ENCODE assay signal across 11 mouse cellular contexts in the genomic region with DNA sequence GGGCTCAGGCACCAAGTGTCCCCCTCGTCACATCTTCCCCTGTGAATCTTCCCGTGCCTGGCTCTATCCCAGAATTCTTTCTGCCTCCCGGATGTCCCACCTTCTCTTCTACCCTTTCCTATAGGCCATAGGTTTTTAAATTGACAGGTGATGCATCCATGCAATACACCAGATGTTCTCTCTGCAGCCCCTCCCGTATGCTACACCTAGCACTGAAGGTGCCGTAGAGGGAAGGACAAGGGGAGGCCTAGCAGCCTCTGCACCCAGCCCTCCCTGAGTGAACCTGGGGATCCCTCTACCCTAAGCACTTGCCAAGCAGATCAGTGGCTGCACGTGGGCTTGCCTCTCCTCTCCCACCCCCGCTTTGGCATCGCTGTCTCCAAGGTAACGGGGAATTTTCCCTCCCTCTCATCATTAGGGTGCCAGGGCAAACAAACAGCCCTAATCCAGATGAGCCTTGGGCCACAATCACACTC. TPM values are rescaled to one million over a fixed set of nuclear protein-coding genes. Genes with fewer than 3 reads are reported as not detected.
DNase-seq lines count a peak whose midpoint lies in the region; ATAC-seq lines count a peak whose summit lies in the region.
"Had no signal": no experiment of that assay in that cellular context is flagged by ENCODE, and none has a peak within 500 bp of the region (broad histone marks: within the 10 kb centered on the region; RNA-seq: fewer than 3 reads in every experiment).

No protein-coding gene starts in this region.

- H3K4me1 ChIP-seq in kidney, embryonic 16.5 days (ENCODE audit: insufficient read depth, low read length): peaks cover 21% of the 10 kb centered on the region
- H3K4me1 ChIP-seq in kidney, embryonic 14.5 days (ENCODE audit: control insufficient read depth, insufficient read depth, low read length): peaks cover 8% of the 10 kb centered on the region; the same call in 1 of the 2 replicates
- peaks cover 12% of the 10 kb centered on the region for H3K4me1 ChIP-seq in embryonic facial prominence, embryonic 14.5 days (ENCODE audit: control insufficient read depth, insufficient read depth, low read length)
- H3K4me1 ChIP-seq in hindbrain, embryonic 16.5 days (ENCODE audit: control insufficient read depth, insufficient read depth, low read depth, low read length): peaks cover 81% of the 10 kb centered on the region
- H3K4me1 ChIP-seq in neural tube, embryonic 14.5 days (ENCODE audit: control insufficient read depth, insufficient read depth, low read length): peaks cover 83% of the 10 kb centered on the region
- H3K4me1 ChIP-seq in liver, embryonic 11.5 days (replicated peaks; ENCODE audit: control insufficient read depth, insufficient read depth, low read length): 0 out of 2 replicates have a peak, but pooled peaks cover 2% of the 10 kb centered on the region

- no peak overlapping the region for H3K4me3 ChIP-seq in kidney, embryonic 16.5 days (ENCODE audit: low read length)
- H3K4me3 ChIP-seq in kidney, embryonic 14.5 days (ENCODE audit: low read length): no peak overlapping the region
- peak overlapping the region; percentile 25 for H3K4me3 ChIP-seq in embryonic facial prominence, embryonic 14.5 days (ENCODE audit: low read depth, low read length)
- peak overlapping the region; percentile 16; the same call in 1 of the 2 replicates for H3K4me3 ChIP-seq in hindbrain, embryonic 16.5 days (ENCODE audit: low read length)
- no peak overlapping the region for H3K4me3 ChIP-seq in neural tube, embryonic 14.5 days (ENCODE audit: low read depth, low read length)
- H3K4me3 ChIP-seq in liver, embryonic 11.5 days (ENCODE audit: low read depth, low read length): no peak overlapping the region
- H3K4me3 ChIP-seq: megakaryocyte, embryonic 14.5 days had no signal

- H3K27ac ChIP-seq in kidney, embryonic 16.5 days (ENCODE audit: low read length): no peak overlapping the region
- H3K27ac ChIP-seq in kidney, embryonic 14.5 days (ENCODE audit: low read depth, low read length): no peak overlapping the region
- no peak overlapping the region for H3K27ac ChIP-seq in embryonic facial prominence, embryonic 14.5 days (replicated peaks; ENCODE audit: low read depth, low read length)
- H3K27ac ChIP-seq in hindbrain, embryonic 16.5 days (ENCODE audit: low read depth, low read length): peak overlapping the region; percentile 81
- H3K27ac ChIP-seq in neural tube, embryonic 14.5 days (ENCODE audit: low read depth, low read length): peak overlapping the region; percentile 65
- no peak overlapping the region for H3K27ac ChIP-seq in liver, embryonic 11.5 days (ENCODE audit: low read depth, low read length)
- H3K27ac ChIP-seq: liver, embryonic 14.5 days had no signal

- 0 out of 2 replicates have a peak, but pooled peaks cover 4% of the 10 kb centered on the region for H3K27me3 ChIP-seq in kidney, embryonic 16.5 days (ENCODE audit: insufficient read depth, low read length)
- no peaks in the 10 kb centered on the region for H3K27me3 ChIP-seq in kidney, embryonic 14.5 days (ENCODE audit: control insufficient read depth, insufficient read depth, low read length)
- no peaks in the 10 kb centered on the region for H3K27me3 ChIP-seq in embryonic facial prominence, embryonic 14.5 days (replicated peaks; ENCODE audit: control insufficient read depth, insufficient read depth, low read length)
- no peaks in the 10 kb centered on the region for H3K27me3 ChIP-seq in hindbrain, embryonic 16.5 days (replicated peaks; ENCODE audit: control insufficient read depth, insufficient read depth, low read length)
- H3K27me3 ChIP-seq in neural tube, embryonic 14.5 days (ENCODE audit: control insufficient read depth, insufficient read depth, low read length): no peaks in the 10 kb centered on the region
- H3K27me3 ChIP-seq in liver, embryonic 11.5 days (replicated peaks; ENCODE audit: control insufficient read depth, insufficient read depth, low read length): no peaks in the 10 kb centered on the region
- H3K27me3 ChIP-seq: megakaryocyte, embryonic 14.5 days had no signal

- 49% methylated on average over 9 of the region's 9 CpGs for WGBS in kidney, embryonic 16.5 days
- WGBS in kidney, embryonic 14.5 days: 49% methylated on average over 9 of the region's 9 CpGs
- 41% methylated on average over 9 of the region's 9 CpGs for WGBS in embryonic facial prominence, embryonic 14.5 days
- 16% methylated on average over 9 of the region's 9 CpGs for WGBS in hindbrain, embryonic 16.5 days
- 11% methylated on average over 9 of the region's 9 CpGs for whole genome bisulfite sequencing in neural tube, embryonic 14.5 days
- WGBS in liver, embryonic 11.5 days: 62% methylated on average over 9 of the region's 9 CpGs

- no peaks in the 10 kb centered on the region for H3K9me3 ChIP-seq in kidney, embryonic 16.5 days (ENCODE audit: low read length)
- no peaks in the 10 kb centered on the region for H3K9me3 ChIP-seq in kidney, embryonic 14.5 days (ENCODE audit: control insufficient read depth, low read length)
- H3K9me3 ChIP-seq in embryonic facial prominence, embryonic 14.5 days (ENCODE audit: control insufficient read depth, low read length): no peaks in the 10 kb centered on the region
- no peaks in the 10 kb centered on the region for H3K9me3 ChIP-seq in hindbrain, embryonic 16.5 days (ENCODE audit: control insufficient read depth, low read length)
- H3K9me3 ChIP-seq in neural tube, embryonic 14.5 days (ENCODE audit: control insufficient read depth, low read length): no peaks in the 10 kb centered on the region
- no peaks in the 10 kb centered on the region for H3K9me3 ChIP-seq in liver, embryonic 11.5 days (ENCODE audit: control insufficient read depth, low read length)
- H3K9me3 ChIP-seq: megakaryocyte, embryonic 14.5 days had no signal

- DNase-seq in embryonic facial prominence, embryonic 14.5 days (ENCODE audit: low spot score): no peak
- DNase-seq in spleen, adult 12 weeks (ENCODE audit: low spot score): no peak
- no peak for DNase-seq in liver, embryonic 11.5 days (ENCODE audit: low spot score)
- DNase-seq in cerebellum, postnatal 4 days (ENCODE audit: low spot score in 2 of 2): no peak
- DNase-seq: kidney, adult 2 months had no signal

- ATAC-seq in kidney, embryonic 16.5 days (ENCODE audit: low FRiP score, low TSS enrichment): no peak
- no peak for ATAC-seq in kidney, embryonic 14.5 days (ENCODE audit: low FRiP score, low TSS enrichment)
- ATAC-seq in embryonic facial prominence, embryonic 14.5 days (ENCODE audit: low read depth): peak; percentile 26; the same call in 1 of the 2 replicates
- peak; percentile 55 for ATAC-seq in hindbrain, embryonic 16.5 days
- peak; percentile 26 for ATAC-seq in neural tube, embryonic 14.5 days (ENCODE audit: low read depth)
- no peak for ATAC-seq in liver, embryonic 11.5 days (replicated peaks; ENCODE audit: low FRiP score)

- no peak overlapping the region for H3K9ac ChIP-seq in kidney, embryonic 16.5 days (replicated peaks; ENCODE audit: low read length)
- H3K9ac ChIP-seq in kidney, embryonic 14.5 days (ENCODE audit: low read depth, low read length): no peak overlapping the region
- H3K9ac ChIP-seq in embryonic facial prominence, embryonic 14.5 days (ENCODE audit: low read depth, low read length): no peak overlapping the region
- peak overlapping the region; percentile 57 for H3K9ac ChIP-seq in hindbrain, embryonic 16.5 days (ENCODE audit: low read depth, low read length)
- peak overlapping the region; percentile 35; the same call in 1 of the 2 replicates for H3K9ac ChIP-seq in neural tube, embryonic 14.5 days (replicated peaks; ENCODE audit: low read depth, low read length)
- H3K9ac ChIP-seq in liver, embryonic 11.5 days (ENCODE audit: low read depth, low read length): no peak overlapping the region
- H3K9ac ChIP-seq: liver, embryonic 14.5 days had no signal

- H3K36me3 ChIP-seq in kidney, embryonic 16.5 days (ENCODE audit: insufficient read depth, low read length): no peaks in the 10 kb centered on the region
- no peaks in the 10 kb centered on the region for H3K36me3 ChIP-seq in kidney, embryonic 14.5 days (ENCODE audit: control insufficient read depth, insufficient read depth, low read length)
- H3K36me3 ChIP-seq in embryonic facial prominence, embryonic 14.5 days (ENCODE audit: control insufficient read depth, insufficient read depth, low read length): no peaks in the 10 kb centered on the region
- H3K36me3 ChIP-seq in hindbrain, embryonic 16.5 days (ENCODE audit: control insufficient read depth, insufficient read depth, low read length): no peaks in the 10 kb centered on the region
- H3K36me3 ChIP-seq in neural tube, embryonic 14.5 days (ENCODE audit: control insufficient read depth, insufficient read depth, low read length): no peaks in the 10 kb centered on the region
- no peaks in the 10 kb centered on the region for H3K36me3 ChIP-seq in liver, embryonic 11.5 days (ENCODE audit: control insufficient read depth, insufficient read depth, low read length)

- peak overlapping the region; percentile 23; the same call in 1 of the 2 replicates for H3K4me2 ChIP-seq in kidney, embryonic 16.5 days (replicated peaks; ENCODE audit: low read depth, low read length)
- no peak overlapping the region for H3K4me2 ChIP-seq in kidney, embryonic 14.5 days (replicated peaks; ENCODE audit: low read depth, low read length)
- peak overlapping the region; percentile 39; the same call in 1 of the 2 replicates for H3K4me2 ChIP-seq in embryonic facial prominence, embryonic 14.5 days (ENCODE audit: low read depth, low read length)
- peak overlapping the region; percentile 50 for H3K4me2 ChIP-seq in hindbrain, embryonic 16.5 days (ENCODE audit: low read length)
- peak overlapping the region; percentile 21; the same call in 1 of the 2 replicates for H3K4me2 ChIP-seq in neural tube, embryonic 14.5 days (ENCODE audit: low read depth, low read length)
- H3K4me2 ChIP-seq in liver, embryonic 11.5 days: no peak overlapping the region

RNA-seq across cellular contexts. Expression of gene Lrp8, which starts 20.9 kb away (rescaled TPM):
- polyA plus RNA-seq in kidney, embryonic 16.5 days (2015; fragmentation: Nextera tagmentation; extraction: Ambion mirVana): 1.1 and 1.2 TPM in 2 replicates
- 3.6 and 4.2 TPM in 2 replicates for polyA plus RNA-seq in kidney, embryonic 14.5 days (2014; fragmentation: Nextera tagmentation; extraction: Ambion mirVana)
- 4.0 and 4.1 TPM in 2 replicates for polyA plus RNA-seq in embryonic facial prominence, embryonic 14.5 days (2014; fragmentation: Nextera tagmentation; extraction: Ambion mirVana)
- 23.8 and 34.7 TPM in 2 replicates for polyA plus RNA-seq in hindbrain, embryonic 16.5 days (2015; fragmentation: Nextera tagmentation; extraction: Ambion mirVana)
- polyA plus RNA-seq in neural tube, embryonic 14.5 days (2014; fragmentation: Nextera tagmentation; extraction: Ambion mirVana): 71.4 and 77.5 TPM in 2 replicates
- 5.3 and 5.9 TPM in 2 replicates for polyA plus RNA-seq in liver, embryonic 11.5 days (2014; fragmentation: Nextera tagmentation; extraction: Ambion mirVana)

RNA-seq across cellular contexts. Expression of gene Magoh, which starts 56.6 kb away (rescaled TPM):
- polyA plus RNA-seq in kidney, embryonic 16.5 days (2015; fragmentation: Nextera tagmentation; extraction: Ambion mirVana): 158 and 165 TPM in 2 replicates
- polyA plus RNA-seq in kidney, embryonic 14.5 days (2014; fragmentation: Nextera tagmentation; extraction: Ambion mirVana): 229 and 331 TPM in 2 replicates
- 171 and 176 TPM in 2 replicates for polyA plus RNA-seq in embryonic facial prominence, embryonic 14.5 days (2014; fragmentation: Nextera tagmentation; extraction: Ambion mirVana)
- 87.7 and 88.8 TPM in 2 replicates for polyA plus RNA-seq in hindbrain, embryonic 16.5 days (2015; fragmentation: Nextera tagmentation; extraction: Ambion mirVana)
- 104 and 120 TPM in 2 replicates for polyA plus RNA-seq in neural tube, embryonic 14.5 days (2014; fragmentation: Nextera tagmentation; extraction: Ambion mirVana)
- 215 and 224 TPM in 2 replicates for polyA plus RNA-seq in liver, embryonic 11.5 days (2014; fragmentation: Nextera tagmentation; extraction: Ambion mirVana)

Comparison
In these comparisons a context has a peak if more than half of its experiments do, and no peak if none do; other contexts are left out.
1. H3K4me2 ChIP-seq: peak in kidney, embryonic 16.5 days (single experiment), embryonic facial prominence, embryonic 14.5 days (single experiment), hindbrain, embryonic 16.5 days (single experiment) and neural tube, embryonic 14.5 days (single experiment); none in kidney, embryonic 14.5 days (single experiment) and liver, embryonic 11.5 days (single experiment).
2. ATAC-seq: peak in embryonic facial prominence, embryonic 14.5 days (single experiment), hindbrain, embryonic 16.5 days (single experiment) and neural tube, embryonic 14.5 days (single experiment); none in kidney, embryonic 16.5 days (single experiment), kidney, embryonic 14.5 days (single experiment) and liver, embryonic 11.5 days (single experiment).
3. H3K27ac ChIP-seq: peak in hindbrain, embryonic 16.5 days (single experiment) and neural tube, embryonic 14.5 days (single experiment); none in kidney, embryonic 16.5 days (single experiment), kidney, embryonic 14.5 days (single experiment), embryonic facial prominence, embryonic 14.5 days (single experiment) and liver, embryonic 11.5 days (single experiment).
4. H3K4me3 ChIP-seq: peak in embryonic facial prominence, embryonic 14.5 days (single experiment) and hindbrain, embryonic 16.5 days (single experiment); none in kidney, embryonic 16.5 days (single experiment), kidney, embryonic 14.5 days (single experiment), neural tube, embryonic 14.5 days (single experiment) and liver, embryonic 11.5 days (single experiment).
5. H3K9ac ChIP-seq: peak in hindbrain, embryonic 16.5 days (single experiment) and neural tube, embryonic 14.5 days (single experiment); none in kidney, embryonic 16.5 days (single experiment), kidney, embryonic 14.5 days (single experiment), embryonic facial prominence, embryonic 14.5 days (single experiment) and liver, embryonic 11.5 days (single experiment).